Mouse (Mus musculus) MEL (cell line): ENCODE results near the gene Capn8. TPM values are rescaled to one million over a fixed set of nuclear protein-coding genes. Genes with fewer than 3 reads are reported as not detected.

Experiments used
- DNase-seq: peaks from one replicate; pipeline ENCODE4 v3.0.0; 2011; ENCODE audit warnings: low read depth, low spot score
- H3K27ac ChIP-seq: 2 replicates; pipeline ENCODE4 v1.5.1; 2012; ENCODE audit warnings: low read depth, mild to moderate bottlenecking, control low read depth, low read length, moderate library complexity; ENCODE audit not compliant: control insufficient read depth
- H3K27me3 ChIP-seq, 2 experiments: fragments of 150-350 bp in 1 of 2; sonication (generic) in 1 of 2; 2 replicates each; pipeline ENCODE4 v1.6.1; 2012; ENCODE audit warnings: low read length in 2 of 2, mild to moderate bottlenecking in 2 of 2, improper control_type of control experiment in 1 of 2, moderate library complexity in 1 of 2; ENCODE audit not compliant: insufficient read depth in 2 of 2, control insufficient read depth in 1 of 2
- H3K36me3 ChIP-seq, 2 experiments: 2 replicates each; pipeline ENCODE4 v1.6.1; 2012 to 2014; ENCODE audit warnings: low read length in 2 of 2, improper control_type of control experiment in 1 of 2, inconsistent platforms in 1 of 2, mild to moderate bottlenecking in 1 of 2; ENCODE audit not compliant: insufficient read depth in 2 of 2, control insufficient read depth in 1 of 2
- H3K4me1 ChIP-seq, 2 experiments: fragments of 150-350 bp in 1 of 2; sonication (generic) in 1 of 2; 2 replicates each; pipeline ENCODE4 v1.6.1; 2012; ENCODE audit warnings: low read length in 2 of 2, improper control_type of control experiment in 1 of 2, mild to moderate bottlenecking in 1 of 2; ENCODE audit not compliant: insufficient read depth in 2 of 2, control insufficient read depth in 1 of 2
- H3K4me3 ChIP-seq, 2 experiments: fragments of 150-350 bp in 1 of 2; sonication (generic) in 1 of 2; 2 replicates each; pipeline ENCODE4 v1.5.1; 2012; ENCODE audit warnings: low read depth in 2 of 2, low read length in 2 of 2, mild to moderate bottlenecking in 2 of 2, moderate library complexity in 2 of 2, control low read depth in 1 of 2, improper control_type of control experiment in 1 of 2; ENCODE audit not compliant: control insufficient read depth in 1 of 2, insufficient read depth in 1 of 2
- H3K79me2 ChIP-seq: 2 replicates; pipeline ENCODE4 v1.6.1; 2012; ENCODE audit warnings: mild to moderate bottlenecking, low read length, moderate library complexity; ENCODE audit not compliant: control insufficient read depth, poor library complexity, insufficient read depth
- H3K9ac ChIP-seq: 2 replicates; pipeline ENCODE4 v1.6.1; 2012; ENCODE audit warnings: low read depth, mild to moderate bottlenecking, control low read depth, low read length, moderate library complexity; ENCODE audit not compliant: control insufficient read depth, poor library complexity, severe bottlenecking
- H3K9me3 ChIP-seq: fragments of 150-350 bp; sonication (generic); replicated peaks from 2 replicates; pipeline ENCODE4 v1.6.1; 2012; ENCODE audit warnings: mild to moderate bottlenecking, low read length, improper control_type of control experiment, moderate library complexity; ENCODE audit not compliant: insufficient read depth
- BHLHE40 ChIP-seq: IDR thresholded peaks from 2 replicates; pipeline ENCODE4 v1.6.1; 2012; ENCODE audit warnings: low read depth, mild to moderate bottlenecking, inconsistent platforms, low read length, improper control_type of control experiment, borderline replicate concordance
- CHD1 ChIP-seq: IDR thresholded peaks from 2 replicates; pipeline ENCODE4 v1.6.1; 2012; ENCODE audit warnings: low read depth, mild to moderate bottlenecking, inconsistent platforms, low read length, improper control_type of control experiment
- CTCF ChIP-seq, 3 experiments: IDR thresholded peaks in 2 of 3; conservative IDR thresholded peaks in 1 of 3; 2 replicates each; pipeline ENCODE4 v1.5.1; 2011 to 2012; ENCODE audit warnings: low read length in 3 of 3, low read depth in 2 of 3, mild to moderate bottlenecking in 2 of 3, improper control_type of control experiment in 1 of 3, inconsistent platforms in 1 of 3, mixed read lengths in 1 of 3, moderate library complexity in 1 of 3; ENCODE audit not compliant: control insufficient read depth in 1 of 3, insufficient read depth in 1 of 3, poor library complexity in 1 of 3, severe bottlenecking in 1 of 3
- ELF1 ChIP-seq: IDR thresholded peaks from 2 replicates; pipeline ENCODE4 v1.6.1; 2014; ENCODE audit warnings: low read depth, mild to moderate bottlenecking, inconsistent platforms, low read length, improper control_type of control experiment, moderate library complexity
- EP300 ChIP-seq, 2 experiments: IDR thresholded peaks; 2 replicates each; pipeline ENCODE4 v1.6.1; 2011; ENCODE audit warnings: improper control_type of control experiment in 2 of 2, low read length in 2 of 2, low read depth in 1 of 2, mild to moderate bottlenecking in 1 of 2
- ETS1 ChIP-seq: IDR thresholded peaks from 2 replicates; pipeline ENCODE4 v1.6.1; 2012; ENCODE audit warnings: low read depth, mild to moderate bottlenecking, inconsistent platforms, low read length, improper control_type of control experiment, moderate library complexity
- GABPA ChIP-seq: IDR thresholded peaks from 2 replicates; pipeline ENCODE4 v1.6.1; 2012; ENCODE audit warnings: low read depth, mild to moderate bottlenecking, inconsistent platforms, low read length, improper control_type of control experiment, moderate library complexity
- HCFC1 ChIP-seq: IDR thresholded peaks from 2 replicates; pipeline ENCODE4 v1.6.1; 2012; ENCODE audit warnings: low read depth, mild to moderate bottlenecking, inconsistent platforms, low read length, improper control_type of control experiment, moderate library complexity
- MAFK ChIP-seq: IDR thresholded peaks from 2 replicates; pipeline ENCODE4 v1.6.1; 2011; ENCODE audit warnings: low read depth, mild to moderate bottlenecking, low read length, improper control_type of control experiment, borderline replicate concordance
- MAX ChIP-seq: IDR thresholded peaks from 2 replicates; pipeline ENCODE4 v1.6.1; 2011; ENCODE audit warnings: low read length, improper control_type of control experiment
- MAZ ChIP-seq: IDR thresholded peaks from 2 replicates; pipeline ENCODE4 v1.6.1; 2012; ENCODE audit warnings: low read depth, mild to moderate bottlenecking, inconsistent platforms, low read length, improper control_type of control experiment
- MEF2A ChIP-seq: IDR thresholded peaks from 2 replicates; pipeline ENCODE4 v1.6.1; 2014; ENCODE audit warnings: low read depth, mild to moderate bottlenecking, inconsistent platforms, low read length, improper control_type of control experiment; ENCODE audit not compliant: poor library complexity, insufficient replicate concordance, severe bottlenecking; ENCODE audit errors: extremely low read depth
- MXI1 ChIP-seq: IDR thresholded peaks from 2 replicates; pipeline ENCODE4 v1.6.1; 2011; ENCODE audit warnings: mild to moderate bottlenecking, low read depth, low read length, improper control_type of control experiment
- NRF1 ChIP-seq: IDR thresholded peaks from 2 replicates; pipeline ENCODE4 v1.6.1; 2014; ENCODE audit warnings: low read depth, mild to moderate bottlenecking, inconsistent platforms, low read length, improper control_type of control experiment, moderate library complexity; ENCODE audit not compliant: poor library complexity, insufficient read depth, severe bottlenecking
- POLR2AphosphoS2 ChIP-seq: IDR thresholded peaks from 2 replicates; pipeline ENCODE4 v1.6.1; 2011; ENCODE audit warnings: low read length, improper control_type of control experiment
- SMC3 ChIP-seq: IDR thresholded peaks from 2 replicates; pipeline ENCODE4 v1.6.1; 2011; ENCODE audit warnings: low read depth, low read length, improper control_type of control experiment
- USF1 ChIP-seq: IDR thresholded peaks from 2 replicates; pipeline ENCODE4 v1.6.1; 2014; ENCODE audit warnings: low read depth, mild to moderate bottlenecking, inconsistent platforms, low read length, improper control_type of control experiment, moderate library complexity
- USF2 ChIP-seq, 2 experiments: IDR thresholded peaks; 2 replicates each; pipeline ENCODE4 v1.6.1; 2011 to 2012; ENCODE audit warnings: improper control_type of control experiment in 2 of 2, low read length in 2 of 2, borderline replicate concordance in 1 of 2, inconsistent platforms in 1 of 2, low read depth in 1 of 2, mild to moderate bottlenecking in 1 of 2; ENCODE audit not compliant: insufficient read depth in 1 of 2
- polyA plus RNA-seq, 2 experiments: library from polyadenylated mRNA; stranded (reverse) in 1 of 2; unstranded in 1 of 2; fragments of >175 nt in 1 of 2; fragments of >200 nt in 1 of 2; gene quantifications; 2 replicates each; pipeline versions ENCODE4 v1.2.1 to v1.2.4; 2012; ENCODE audit warnings: low replicate concordance in 2 of 2, low read depth in 1 of 2; ENCODE audit not compliant: insufficient read length in 2 of 2, insufficient read depth in 1 of 2, missing spikeins in 1 of 2
- total RNA-seq: library from RNA; depleted of rRNA; stranded (reverse); fragments of 300-350 nt; gene quantifications from 2 replicates; pipeline ENCODE4 v1.2.3, GENCODE M21; 2012

Gene Capn8
- total and polyA plus RNA-seq, 3 experiments, result not detected

DNA sequence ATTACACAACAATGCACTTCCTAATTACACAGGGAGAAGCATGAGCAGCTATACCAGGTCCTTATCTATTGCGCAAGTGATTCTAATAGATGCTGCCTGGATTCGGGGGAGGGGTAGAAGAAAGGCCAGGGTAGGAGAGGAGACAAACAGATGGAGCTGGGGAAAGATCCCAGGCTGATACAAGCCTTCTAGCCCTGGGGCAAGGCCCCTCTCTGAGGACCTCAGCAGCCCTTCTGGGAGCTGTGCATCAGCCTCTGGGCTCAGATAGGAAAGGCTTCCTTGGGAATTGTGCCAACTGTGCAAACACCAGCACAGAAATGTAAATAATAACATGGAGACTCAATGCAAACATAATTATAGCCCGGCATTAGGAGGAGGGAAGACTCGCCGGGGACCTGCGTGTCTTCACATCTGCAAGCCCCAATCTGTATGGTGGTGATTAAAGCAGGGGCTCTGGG is 80.4 kb downstream of the Capn8 start:
- Histone ChIP-seq H3K27ac (no peak overlapping the region), H3K27me3 (no peaks in the 10 kb centered on the region), H3K36me3 (no peaks in the 10 kb centered on the region), H3K4me1 (no peaks in the 10 kb centered on the region), H3K4me3 (no peak overlapping the region), H3K9ac (no peak overlapping the region), H3K79me2 (no peaks in the 10 kb centered on the region), H3K9me3 (no peaks in the 10 kb centered on the region)
- no peak for TF ChIP-seq MAZ
- TF ChIP-seq CTCF (IDR thresholded peaks at IDR 0.05 in 2 of 3, conservative IDR thresholded peaks at IDR 0.05 in 1 of 3; ENCODE audit: control insufficient read depth in 1 of 3, insufficient read depth in 1 of 3, low read depth in 2 of 3, low read length in 3 of 3, poor library complexity in 1 of 3, severe bottlenecking in 1 of 3), result no peak
- TF ChIP-seq USF1, result no peak
- no peak for TF ChIP-seq CHD1
- TF ChIP-seq MAX, result no peak
- no peak for TF ChIP-seq USF2 (IDR thresholded peaks at IDR 0.05; ENCODE audit: borderline replicate concordance in 1 of 2, insufficient read depth in 1 of 2, low read depth in 1 of 2, low read length in 2 of 2)
- DNase-seq, result no peak

GRCm38 (mm10) chr1:182646796-182647195 is 82.0 kb downstream of the Capn8 start:
- Histone ChIP-seq H3K79me2 (no peaks in the 10 kb centered on the region), H3K4me1 (no peaks in the 10 kb centered on the region), H3K4me3 (no peak overlapping the region)
- TF ChIP-seq NRF1 (no peak), ELF1 (no peak), HCFC1 (no peak), MAFK (no peak), GABPA (no peak), MAX (no peak), MXI1 (no peak), EP300 (IDR thresholded peaks at IDR 0.05; ENCODE audit: low read depth in 1 of 2, low read length in 2 of 2) (no peak), BHLHE40 (no peak), MEF2A (no peak), SMC3 (no peak), ETS1 (no peak), POLR2AphosphoS2 (no peak)
- TF ChIP-seq, all 39 proteins: peak for 0
- Histone ChIP-seq H3K9ac (no peak overlapping the region), H3K9me3 (no peaks in the 10 kb centered on the region), H3K36me3 (no peaks in the 10 kb centered on the region), H3K27me3 (no peaks in the 10 kb centered on the region), H3K27ac (no peak overlapping the region)
- DNase-seq, result no peak
